Mouse (Mus musculus) liver, adult 2 months (tissue): ENCODE results near the gene Pax6.

Source experiments
- CTCF ChIP-seq: fragments of 200-500 bp; IDR thresholded peaks from 2 replicates; pipeline ENCODE4 v1.5.1; 2011; ENCODE audit warnings: low read depth, low read length, control low read depth
- POLR2A ChIP-seq: fragments of 200-500 bp; IDR thresholded peaks from 2 replicates; pipeline ENCODE4 v1.6.1; 2011; ENCODE audit warnings: low read length, control low read depth; ENCODE audit not compliant: insufficient read depth; ENCODE audit errors: extremely low read depth

DNA sequence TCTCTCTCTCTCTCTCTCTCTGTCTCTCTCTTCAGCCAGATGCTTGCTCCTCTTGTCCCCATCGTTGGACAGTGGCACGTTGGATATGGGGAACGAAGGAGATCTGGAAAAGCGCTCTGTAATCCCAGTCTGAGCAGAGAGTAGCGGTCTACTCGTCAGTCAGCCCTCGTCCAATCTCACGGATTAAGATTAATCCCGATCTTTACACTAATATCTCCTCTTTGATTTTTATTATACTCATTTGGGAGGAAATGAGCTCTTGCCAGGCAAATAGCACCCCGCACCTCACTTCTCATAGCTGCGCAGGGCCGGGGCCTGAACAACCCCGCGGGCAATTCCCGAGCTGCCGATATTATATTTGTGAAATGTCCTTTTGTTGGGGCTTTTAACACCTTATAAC, 6.6 kb upstream of the Pax6 start:
- no peak for TF ChIP-seq CTCF
- TF ChIP-seq POLR2A, result no peak
